Mouse (Mus musculus) thymus, adult 2 months (tissue): ENCODE results near the gene Sirt4.

ENCODE experiments used
- CTCF ChIP-seq: fragments of 200-500 bp; IDR thresholded peaks from 2 replicates; pipeline ENCODE4 v1.5.1; 2012; ENCODE audit warnings: mild to moderate bottlenecking, control low read depth, low read length, moderate library complexity, borderline replicate concordance; ENCODE audit not compliant: control insufficient read depth, poor library complexity, insufficient read depth; ENCODE audit errors: extremely low read depth
- POLR2A ChIP-seq: fragments of 200-500 bp; IDR thresholded peaks from 2 replicates; pipeline ENCODE4 v1.6.1; 2012; ENCODE audit warnings: mild to moderate bottlenecking, low read length, control low read depth, moderate library complexity; ENCODE audit not compliant: control insufficient read depth, poor library complexity, insufficient read depth; ENCODE audit errors: extremely low read depth

DNA sequence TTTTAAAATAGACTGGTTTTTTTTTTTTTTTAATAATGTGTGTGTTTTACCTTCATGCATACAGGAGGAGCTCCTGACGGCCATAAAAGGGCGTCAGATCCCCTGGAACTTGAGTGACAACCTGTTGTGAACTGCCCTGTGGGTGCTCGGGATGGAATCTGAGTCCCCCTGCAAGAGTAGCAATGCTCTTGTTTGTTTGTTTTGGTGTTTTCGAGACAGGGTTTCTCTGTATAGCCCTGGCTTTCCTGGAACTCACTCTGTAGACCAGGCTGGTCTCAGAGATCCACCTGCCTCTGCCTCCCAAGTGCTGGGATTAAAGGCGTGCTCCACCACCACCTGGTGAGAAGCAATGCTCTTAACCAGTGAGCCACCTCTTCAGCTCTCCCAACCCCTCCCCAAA lies 471 bp upstream of the Sirt4 start:
- no peak for TF ChIP-seq CTCF
- no peak for TF ChIP-seq POLR2A
